Mouse (Mus musculus) lung, embryonic 14.5 days (tissue): Measurements from ENCODE around the gene Olfr267. TPM values are rescaled to one million over a fixed set of nuclear protein-coding genes. Genes with fewer than 3 reads are reported as not detected.

Experiments
- ATAC-seq: fragments of 200-750 bp; cut with Nextera tagmentation; 2 replicates; pipeline ENCODE4 v1.8.0; 2017; ENCODE audit warnings: mild to moderate bottlenecking, moderate TSS enrichment, moderate library complexity; ENCODE audit not compliant: insufficient read depth
- DNase-seq: peaks from one replicate; pipeline ENCODE4 v3.0.0-alpha.2; 2015
- H3K27ac ChIP-seq: fragments of 300-500 bp; sonication (generic); 2 replicates; pipeline ENCODE4 v1.5.1; 2014; ENCODE audit warnings: low read depth, mild to moderate bottlenecking, moderate library complexity
- H3K27me3 ChIP-seq: fragments of 300-500 bp; sonication (generic); 2 replicates; pipeline ENCODE4 v1.6.1; 2014; ENCODE audit warnings: low read length, control low read depth; ENCODE audit not compliant: insufficient read depth
- H3K36me3 ChIP-seq: fragments of 300-500 bp; sonication (generic); 2 replicates; pipeline ENCODE4 v1.6.1; 2014; ENCODE audit warnings: control low read depth; ENCODE audit not compliant: insufficient read depth
- H3K4me1 ChIP-seq: fragments of 300-500 bp; sonication (generic); 2 replicates; pipeline ENCODE4 v1.6.1; 2014; ENCODE audit warnings: antibody characterized with exemption, control low read depth; ENCODE audit not compliant: insufficient read depth
- H3K4me2 ChIP-seq: fragments of 300-500 bp; sonication (generic); 2 replicates; pipeline ENCODE4 v1.6.1; 2014; ENCODE audit warnings: mild to moderate bottlenecking
- H3K4me3 ChIP-seq: fragments of 300-500 bp; sonication (generic); 2 replicates; pipeline ENCODE4 v1.5.1; 2014; ENCODE audit warnings: low read depth, low read length
- H3K9ac ChIP-seq: fragments of 300-500 bp; sonication (generic); 2 replicates; pipeline ENCODE4 v1.6.1; 2014
- H3K9me3 ChIP-seq: fragments of 300-500 bp; sonication (generic); 2 replicates; pipeline ENCODE4 v1.6.1; 2016; ENCODE audit warnings: low read depth, low read length, control low read depth
- CTCF ChIP-seq: IDR thresholded peaks from 2 replicates; pipeline ENCODE4 v1.5.1; 2016; ENCODE audit warnings: antibody characterized with exemption, low read depth
- WGBS: fragments of 180-500 bp; shearing (Covaris S2); extraction: QIAGEN DNeasy Blood & Tissue Kit; methylation state at CpG from one replicate; pipeline ENCODE4 v1.1.7; 2014; 5-methylcytosine and 5-hydroxymethylcytosine counted together
- polyA plus RNA-seq: library from polyadenylated mRNA; unstranded; fragments of >200 nt; fragmentation: Nextera tagmentation; extraction: Ambion mirVana; gene quantifications from 2 replicates; pipeline ENCODE4 v1.2.1, GENCODE M21; 2014

The Olfr267 gene
- polyA plus RNA-seq = not detected in 2 replicates

GRCm38 (mm10) chr4:58787616-58788015, at the start of gene Olfr267:
Olfr267 (minus strand) TSS chr4:58787716.
- TF ChIP-seq CTCF = no peak
- Histone ChIP-seq H3K9me3 (no peaks in the 10 kb centered on the region), H3K4me2 (no peak within 1 kb of the TSS), H3K4me1 (no peaks in the 10 kb centered on the region), H3K36me3 (no peaks in the 10 kb centered on the region), H3K27ac (no peak within 1 kb of the TSS), H3K27me3 (no peaks in the 10 kb centered on the region), H3K4me3 (no peak within 1 kb of the TSS), H3K9ac (no peak within 1 kb of the TSS)
- no peak for ATAC-seq
- no peak for DNase-seq

- H3K4me3 ChIP-seq = no peak overlapping the region
- no peaks in the 10 kb centered on the region for H3K27me3 ChIP-seq
- H3K9ac ChIP-seq = no peak overlapping the region
- H3K4me1 ChIP-seq = no peaks in the 10 kb centered on the region
- no peaks in the 10 kb centered on the region for H3K9me3 ChIP-seq
- no peak for TF ChIP-seq CTCF
- no peak overlapping the region for H3K27ac ChIP-seq
- DNase-seq = no peak
- H3K4me2 ChIP-seq = no peak overlapping the region
- ATAC-seq = no peak
- H3K36me3 ChIP-seq = peaks cover 36% of the 10 kb centered on the region
- WGBS = 52% methylated on average over 3 of the region's 3 CpGs
Measured at GRCm38 (mm10) chr4:58832908-58833307, 45.4 kb upstream of the Olfr267 start.

GRCm38 (mm10) chr4:58825921-58826320, 38.4 kb upstream of the Olfr267 start:
- Histone ChIP-seq H3K27me3 (no peaks in the 10 kb centered on the region), H3K9ac (no peak overlapping the region), H3K4me3 (no peak overlapping the region), H3K4me2 (no peak overlapping the region), H3K36me3 (peaks cover 51% of the 10 kb centered on the region), H3K4me1 (no peaks in the 10 kb centered on the region), H3K9me3 (no peaks in the 10 kb centered on the region), H3K27ac (no peak overlapping the region)
- ATAC-seq (no peak), DNase-seq (no peak)
- TF ChIP-seq CTCF = no peak
- WGBS = 84% methylated on average over 4 of the region's 4 CpGs

DNA sequence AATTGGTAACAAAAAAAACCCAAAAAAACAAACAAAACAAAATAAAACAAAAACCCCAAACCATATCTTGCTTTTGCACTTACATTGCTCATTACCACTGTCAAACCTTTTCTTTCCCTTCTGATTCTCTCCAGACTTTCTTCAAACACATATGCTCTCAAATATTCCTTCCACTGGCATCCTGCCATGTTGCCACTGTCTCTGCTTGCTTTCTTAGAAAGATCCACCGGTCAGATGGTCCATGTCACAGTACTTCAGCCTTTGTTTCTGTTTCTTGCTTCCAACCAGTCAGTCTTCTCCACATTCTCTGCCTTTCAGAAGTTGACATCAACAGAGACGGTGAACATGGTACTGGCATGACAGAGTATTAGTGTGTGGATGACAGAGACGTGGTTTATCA, 857 bp downstream of the Olfr267 start:
- WGBS = 43% methylated on average over 3 of the region's 3 CpGs
- peak; percentile 64 for DNase-seq
- TF ChIP-seq CTCF = no peak
- Histone ChIP-seq H3K4me1 (no peaks in the 10 kb centered on the region), H3K9ac (no peak overlapping the region), H3K36me3 (no peaks in the 10 kb centered on the region), H3K4me3 (no peak overlapping the region), H3K4me2 (no peak overlapping the region), H3K27me3 (no peaks in the 10 kb centered on the region), H3K9me3 (no peaks in the 10 kb centered on the region), H3K27ac (no peak overlapping the region)
- no peak for ATAC-seq

GRCm38 (mm10) chr4:58763417-58763816, 24.1 kb downstream of the Olfr267 start:
- 58% methylated on average over 3 of the region's 3 CpGs for WGBS
- no peaks in the 10 kb centered on the region for H3K9me3 ChIP-seq
- DNase-seq = peak; percentile 52
- H3K36me3 ChIP-seq = no peaks in the 10 kb centered on the region
- TF ChIP-seq CTCF = no peak
- H3K4me1 ChIP-seq = no peaks in the 10 kb centered on the region
- H3K4me3 ChIP-seq = no peak overlapping the region
- H3K4me2 ChIP-seq = no peak overlapping the region
- no peak overlapping the region for H3K9ac ChIP-seq
- H3K27ac ChIP-seq = no peak overlapping the region
- no peaks in the 10 kb centered on the region for H3K27me3 ChIP-seq
- no peak for ATAC-seq

DNA sequence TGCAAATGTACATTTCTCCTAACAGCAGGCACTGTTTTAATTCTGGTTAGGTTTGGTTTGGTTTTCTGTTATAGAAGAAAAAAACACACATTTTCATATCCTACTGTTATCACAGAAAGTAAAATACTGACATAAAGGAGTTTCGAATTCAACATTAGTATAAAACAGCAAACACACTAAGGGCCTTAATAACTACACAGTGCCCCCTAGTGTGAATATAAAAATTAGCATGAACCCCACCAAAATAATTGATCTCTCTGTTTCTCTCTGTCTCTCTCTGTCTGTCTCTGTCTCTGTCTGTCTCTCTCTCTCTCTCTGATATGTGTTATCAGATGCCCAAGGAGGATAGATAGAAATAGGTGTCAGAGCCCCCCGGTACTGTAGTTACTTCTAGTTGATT, 38.0 kb downstream of the Olfr267 start:
- Histone ChIP-seq H3K4me2 (peak overlapping the region; percentile 49; the same call in 1 of the 2 replicates), H3K9me3 (no peaks in the 10 kb centered on the region), H3K36me3 (no peaks in the 10 kb centered on the region), H3K27me3 (no peaks in the 10 kb centered on the region), H3K27ac (no peak overlapping the region), H3K4me1 (no peaks in the 10 kb centered on the region), H3K4me3 (no peak overlapping the region), H3K9ac (no peak overlapping the region)
- peak; percentile 68 for TF ChIP-seq CTCF
- WGBS = 33% methylated on average over 2 of the region's 2 CpGs
- DNase-seq (peak; percentile 76), ATAC-seq (no peak)

- H3K27me3 ChIP-seq = no peaks in the 10 kb centered on the region
- no peak overlapping the region for H3K4me3 ChIP-seq
- H3K27ac ChIP-seq = no peak overlapping the region
- no peaks in the 10 kb centered on the region for H3K4me1 ChIP-seq
- DNase-seq (peak; percentile 48), ATAC-seq (peak; percentile 21; the same call in 1 of the 2 replicates)
- no peaks in the 10 kb centered on the region for H3K36me3 ChIP-seq
- WGBS = 33% methylated on average over 10 of the region's 10 CpGs
- H3K9ac ChIP-seq = no peak overlapping the region
- no peaks in the 10 kb centered on the region for H3K9me3 ChIP-seq
- TF ChIP-seq CTCF = no peak
- peak overlapping the region; percentile 49 for H3K4me2 ChIP-seq
Measured at GRCm38 (mm10) chr4:58749101-58749500, 38.4 kb downstream of the Olfr267 start.
